Mouse (Mus musculus): ENCODE measurements around the gene Thoc6.

- no peak for TF ChIP-seq EP300 (optimal IDR thresholded peaks at IDR 0.05)
- no peak for TF ChIP-seq CTCF (IDR thresholded peaks at IDR 0.05; ENCODE audit: low read depth)
Measured at GRCm38 (mm10) chr17:23694491-23694890, 20.8 kb upstream of the Thoc6 start.

Data from stomach, postnatal 0 days (tissue).